Mouse (Mus musculus): Measurements from ENCODE around the gene Ankk1. TPM values are rescaled to one million over a fixed set of nuclear protein-coding genes. Genes with fewer than 3 reads are reported as not detected.

Gene Ankk1
- polyA plus RNA-seq (2015; fragmentation: Nextera tagmentation; extraction: Ambion mirVana): not detected in 2 replicates

GRCm38 (mm10) chr9:49426921-49427320 is at the start of gene Ankk1:
Gene Ankk1 (minus strand): TSS chr9:49427021.

Other genes starting within 250 kb of the Ankk1 start
- gene Gm4894, start 176.5 kb downstream of the Ankk1 start, polyA plus RNA-seq (2015; fragmentation: Nextera tagmentation; extraction: Ambion mirVana): not detected in 2 replicates
- gene Drd2, start 86.4 kb downstream of the Ankk1 start, polyA plus RNA-seq (2015; fragmentation: Nextera tagmentation; extraction: Ambion mirVana): not detected in 2 replicates
- 0.52 and 0.60 TPM in 2 replicates for gene Ttc12, start 59.2 kb upstream of the Ankk1 start, polyA plus RNA-seq (2015; fragmentation: Nextera tagmentation; extraction: Ambion mirVana)

Data from skeletal muscle tissue, postnatal 0 days (tissue).